Mouse (Mus musculus) testis, postnatal 10 days (tissue): ENCODE measurements around the gene Cdh3.

Experiments used
- DNase-seq: peaks from one replicate; pipeline ENCODE4 v3.0.0; 2021; ENCODE audit warnings: low spot score

Cdh3 gene

GRCm38 (mm10) chr8:106527241-106528036, 16.7 kb downstream of the Cdh3 start:
- peak; percentile 55 for DNase-seq

- DNase-seq, result no peak
Measured at GRCm38 (mm10) chr8:106528596-106529249, 18.0 kb downstream of the Cdh3 start.

- no peak for DNase-seq
Measured at GRCm38 (mm10) chr8:106529885-106530482, 19.3 kb downstream of the Cdh3 start.

- peak; percentile 78 for DNase-seq
Measured at GRCm38 (mm10) chr8:106530566-106530965, 19.9 kb downstream of the Cdh3 start.

GRCm38 (mm10) chr8:106533709-106534108, 23.0 kb downstream of the Cdh3 start:
- DNase-seq, result no peak

GRCm38 (mm10) chr8:106534449-106534848, 23.8 kb downstream of the Cdh3 start:
- peak; percentile 83 for DNase-seq

- no peak for DNase-seq
Measured at GRCm38 (mm10) chr8:106535448-106535847, 24.8 kb downstream of the Cdh3 start.

GRCm38 (mm10) chr8:106539193-106539592, 28.5 kb downstream of the Cdh3 start:
- no peak for DNase-seq

- DNase-seq, result no peak
Measured at GRCm38 (mm10) chr8:106541002-106541401, 30.3 kb downstream of the Cdh3 start.

GRCm38 (mm10) chr8:106543043-106543442, 32.4 kb downstream of the Cdh3 start:
- no peak for DNase-seq

- no peak for DNase-seq
Measured at GRCm38 (mm10) chr8:106545149-106545548, 34.5 kb downstream of the Cdh3 start.

- no peak for DNase-seq
Measured at GRCm38 (mm10) chr8:106546746-106547145, 36.1 kb downstream of the Cdh3 start.

GRCm38 (mm10) chr8:106548366-106548936, 37.8 kb downstream of the Cdh3 start:
- no peak for DNase-seq

GRCm38 (mm10) chr8:106550906-106551305, 40.2 kb downstream of the Cdh3 start:
- DNase-seq, result no peak

GRCm38 (mm10) chr8:106554011-106554410, 43.3 kb downstream of the Cdh3 start:
- DNase-seq, result no peak

- no peak for DNase-seq
Measured at GRCm38 (mm10) chr8:106556068-106556645, 45.5 kb downstream of the Cdh3 start.

GRCm38 (mm10) chr8:106559844-106560243, 49.2 kb downstream of the Cdh3 start:
- DNase-seq, result no peak

GRCm38 (mm10) chr8:106561097-106561865, 50.6 kb downstream of the Cdh3 start:
- peak; percentile 88 for DNase-seq

- DNase-seq, result no peak
Measured at GRCm38 (mm10) chr8:106563691-106564182, 53.0 kb downstream of the Cdh3 start.

GRCm38 (mm10) chr8:106569006-106569405, 58.3 kb downstream of the Cdh3 start:
- no peak for DNase-seq

- no peak for DNase-seq
Measured at GRCm38 (mm10) chr8:106570386-106570785, 59.7 kb downstream of the Cdh3 start.
